Mouse (Mus musculus): Measurements from ENCODE around the gene Akain1.
A peak's percentile ranks its signal among the peaks of the same experiment; 100 is the strongest.

Akain1 gene

DNA sequence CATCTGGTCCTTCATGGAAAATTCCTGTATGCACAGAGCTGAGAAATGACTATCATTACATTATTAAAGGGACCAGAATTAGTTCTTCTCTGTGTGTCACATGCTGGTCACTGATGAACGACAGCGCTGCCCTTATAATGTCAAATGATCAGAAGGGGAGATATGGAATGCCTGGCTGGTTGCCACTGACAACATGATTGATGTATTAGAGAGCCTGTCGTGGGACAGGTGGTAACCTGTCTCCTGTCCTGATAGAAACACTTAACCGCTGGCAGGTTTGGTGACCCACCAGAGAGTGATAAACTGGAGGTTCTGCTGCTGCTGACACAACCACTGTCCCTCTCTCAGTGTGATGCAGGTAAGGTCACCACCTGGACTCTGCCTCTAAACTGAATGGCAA, 40.1 kb downstream of the Akain1 start:
- ATAC-seq (ENCODE audit: low TSS enrichment) = no peak

DNA sequence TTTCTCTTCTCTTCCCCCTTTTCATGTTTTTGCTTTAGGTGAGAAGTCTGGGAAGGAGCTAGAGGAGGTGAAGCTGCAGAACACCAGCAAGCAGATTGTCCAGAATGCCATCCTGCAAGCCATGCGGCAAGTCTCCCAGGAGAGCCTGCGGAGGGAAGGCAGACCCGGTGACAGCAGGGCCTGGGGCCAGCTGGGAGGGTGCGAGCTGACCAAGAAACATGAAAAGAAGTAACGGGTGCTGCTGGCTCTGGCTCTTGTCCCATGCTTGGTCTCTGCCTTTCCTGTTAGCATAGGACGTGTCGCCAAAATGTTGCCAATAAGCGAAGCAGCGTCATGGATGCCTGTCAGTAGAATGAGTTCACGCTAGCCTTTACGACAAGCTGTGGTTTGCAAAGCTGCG, 48.0 kb downstream of the Akain1 start:
- ATAC-seq (ENCODE audit: low TSS enrichment) = no peak

DNA sequence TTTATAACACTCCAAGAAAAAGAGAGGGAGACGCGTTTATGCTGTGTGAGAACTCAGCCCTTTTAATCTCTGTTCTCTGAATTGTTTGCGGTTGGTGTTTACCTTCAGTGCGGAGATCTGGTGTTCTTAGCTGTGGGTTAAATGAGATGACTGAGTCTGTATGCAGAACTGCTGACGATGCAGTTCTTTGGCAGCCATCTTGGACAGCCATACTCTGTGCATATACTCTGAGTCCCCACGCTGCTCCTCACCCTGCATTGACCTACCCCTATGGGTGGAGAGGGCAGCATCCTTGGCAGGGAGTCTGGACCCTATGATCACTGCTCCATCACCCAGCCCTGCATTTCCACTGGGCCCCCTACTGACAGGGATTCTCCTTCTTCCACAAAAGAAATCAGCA, 48.8 kb downstream of the Akain1 start:
- ATAC-seq (ENCODE audit: low TSS enrichment) = no peak

DNA sequence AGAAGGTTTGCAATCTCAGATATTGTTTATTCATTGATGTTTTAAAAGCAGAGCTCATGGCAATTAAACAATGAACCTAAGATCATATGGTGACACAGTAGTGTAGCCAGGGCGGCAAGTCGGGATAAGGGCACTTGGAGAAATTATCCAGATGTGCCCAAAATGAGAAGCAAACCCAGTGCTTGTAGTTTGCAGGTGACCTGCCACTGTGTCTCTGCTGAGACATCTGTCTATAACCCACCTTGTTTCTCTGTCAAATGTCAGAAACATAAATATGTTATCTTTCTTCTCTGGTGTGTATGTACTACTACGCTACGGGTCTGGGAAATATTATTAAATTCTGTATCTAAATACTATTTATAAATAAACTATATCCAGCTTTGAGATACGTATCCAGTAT, 49.7 kb downstream of the Akain1 start:
- ATAC-seq (ENCODE audit: low TSS enrichment) = no peak

DNA sequence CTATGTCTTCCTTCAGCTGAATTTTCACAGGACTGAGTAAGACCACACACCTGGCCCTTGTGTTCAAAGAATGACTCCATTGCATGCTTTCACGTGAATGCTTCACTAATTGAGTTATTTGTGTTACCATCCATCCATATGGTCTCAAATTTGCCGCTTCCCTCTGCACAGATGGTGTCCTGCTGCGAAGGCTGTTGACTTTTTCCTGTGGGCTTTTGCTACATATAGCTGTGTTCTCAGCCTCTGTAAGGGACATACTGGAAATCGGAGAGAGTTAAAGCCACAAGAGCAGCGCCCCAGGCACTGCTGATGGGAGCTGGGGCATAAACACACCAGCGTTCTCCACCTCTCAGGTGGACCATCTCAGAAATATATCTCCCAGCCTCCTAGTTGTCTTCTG, 53.2 kb downstream of the Akain1 start:
- peak; percentile 81 for ATAC-seq (ENCODE audit: low TSS enrichment)

DNA sequence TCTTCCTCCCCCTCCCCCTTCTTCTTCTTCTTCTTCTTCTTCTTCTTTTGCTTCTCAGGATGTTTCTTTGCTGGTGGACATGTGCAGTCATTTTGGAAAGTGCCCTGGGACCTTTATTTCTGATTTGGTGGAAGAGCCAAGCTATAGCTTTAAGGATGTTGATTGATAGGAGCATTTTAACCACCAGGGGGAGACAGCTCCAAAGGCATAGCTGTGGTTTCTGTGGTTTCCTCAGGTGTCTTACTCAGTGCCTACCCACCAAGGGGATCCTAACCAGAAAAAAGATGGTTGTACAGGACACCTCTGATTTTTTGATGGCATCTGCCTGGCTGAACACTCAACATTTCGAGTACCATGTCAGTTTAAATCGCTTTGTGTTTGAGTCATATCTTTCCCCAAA, 56.4 kb downstream of the Akain1 start:
- ATAC-seq (ENCODE audit: low TSS enrichment) = no peak

DNA sequence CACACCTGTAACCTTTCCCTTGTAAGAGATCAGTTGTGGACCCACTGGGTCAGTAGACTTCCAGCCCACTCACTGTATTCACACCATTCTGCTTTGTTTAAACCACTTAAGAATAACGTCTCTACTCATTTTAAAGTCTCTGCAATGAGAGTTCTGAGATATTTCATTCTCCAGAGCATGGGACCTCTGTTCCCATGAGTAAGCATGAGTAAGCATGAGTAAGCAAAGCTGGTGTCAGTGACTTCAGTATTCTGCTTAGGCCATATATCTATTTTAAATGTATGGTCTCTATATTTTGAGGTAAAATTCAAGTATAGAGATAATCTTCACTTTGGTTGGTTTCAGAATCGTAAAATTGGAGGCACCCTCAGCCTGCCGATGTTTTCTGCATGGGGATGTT, 57.0 kb downstream of the Akain1 start:
- no peak for ATAC-seq (ENCODE audit: low TSS enrichment)

DNA sequence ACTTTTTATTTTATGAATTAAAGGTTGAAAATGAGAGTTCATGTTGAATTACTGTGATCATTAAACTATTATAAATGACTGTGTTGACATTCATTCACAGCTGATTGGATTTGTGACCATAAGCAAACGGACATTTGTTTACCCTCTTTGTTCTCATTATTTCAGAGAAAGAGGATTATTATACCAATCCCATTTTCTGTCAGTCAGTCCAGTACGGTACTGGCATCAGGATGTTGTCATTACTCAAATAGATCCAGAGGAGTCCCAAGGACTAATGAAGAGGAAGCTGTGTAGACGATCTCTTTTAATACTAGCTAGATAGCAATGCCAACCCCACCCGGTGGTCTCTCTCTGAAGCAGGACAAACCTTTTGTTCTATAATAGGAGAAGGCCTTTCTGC, 58.2 kb downstream of the Akain1 start:
- ATAC-seq (ENCODE audit: low TSS enrichment) = no peak

DNA sequence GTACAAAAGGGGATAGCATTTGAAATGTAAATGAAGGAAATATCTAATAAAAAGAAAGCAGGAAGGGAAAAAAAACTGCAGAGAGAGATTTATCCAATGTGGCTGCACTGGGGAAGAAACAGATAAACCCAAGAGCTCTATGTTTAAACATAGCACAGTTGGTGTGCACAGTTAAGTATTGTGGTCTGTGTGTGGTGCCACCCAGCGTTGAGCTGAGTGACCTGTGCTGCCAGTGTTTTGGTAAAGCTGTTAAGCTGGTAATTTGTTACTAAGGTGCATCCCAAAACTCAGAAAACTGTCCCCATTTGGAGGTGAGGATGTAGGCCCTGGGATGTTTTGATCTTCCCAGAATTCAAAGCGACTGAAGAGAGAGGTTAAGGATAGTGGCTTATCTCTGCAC, 59.8 kb downstream of the Akain1 start:
- no peak for ATAC-seq (ENCODE audit: low TSS enrichment)

DNA sequence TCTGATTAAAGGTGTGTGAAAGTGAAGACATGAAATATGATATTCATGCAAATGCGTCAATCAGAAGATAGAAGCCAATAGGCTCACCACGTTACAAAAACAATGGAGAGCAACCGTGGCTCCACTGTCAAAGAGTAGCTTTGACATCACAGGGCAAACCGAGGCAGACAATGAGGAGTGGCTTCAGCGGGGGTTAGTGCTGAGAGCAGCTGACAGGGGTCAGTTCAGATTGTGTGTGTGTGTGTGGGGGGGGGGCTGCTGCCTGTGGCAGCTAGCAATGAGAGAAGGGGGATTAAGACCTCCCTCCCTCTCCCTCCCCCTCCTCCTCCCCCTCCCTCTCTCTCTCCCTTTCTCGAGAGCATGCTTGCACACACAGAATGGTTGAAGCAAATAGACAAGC, 60.3 kb downstream of the Akain1 start:
- ATAC-seq (ENCODE audit: low TSS enrichment) = no peak

DNA sequence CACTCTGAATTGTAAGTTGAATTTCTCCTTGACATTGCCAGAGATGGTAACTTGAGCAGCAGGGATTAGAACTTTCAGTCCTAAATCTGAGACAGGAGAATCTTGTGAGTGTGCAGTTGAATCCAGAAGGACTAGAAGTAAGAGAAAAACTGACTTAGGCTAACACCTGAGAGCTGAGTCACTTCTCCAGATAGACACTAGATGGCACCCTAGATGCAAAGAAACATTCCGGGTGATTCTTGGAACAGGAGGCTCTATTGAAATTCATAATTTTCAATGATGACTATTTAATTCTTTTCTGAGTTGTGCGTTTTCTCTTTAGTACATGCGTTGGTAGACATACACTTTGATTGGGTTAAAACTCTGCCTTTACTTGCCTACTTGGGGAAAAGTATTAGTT, 66.9 kb downstream of the Akain1 start:
- ATAC-seq (ENCODE audit: low TSS enrichment) = 0 out of 2 replicates have a peak, but pooled peaks have one; percentile 47

DNA sequence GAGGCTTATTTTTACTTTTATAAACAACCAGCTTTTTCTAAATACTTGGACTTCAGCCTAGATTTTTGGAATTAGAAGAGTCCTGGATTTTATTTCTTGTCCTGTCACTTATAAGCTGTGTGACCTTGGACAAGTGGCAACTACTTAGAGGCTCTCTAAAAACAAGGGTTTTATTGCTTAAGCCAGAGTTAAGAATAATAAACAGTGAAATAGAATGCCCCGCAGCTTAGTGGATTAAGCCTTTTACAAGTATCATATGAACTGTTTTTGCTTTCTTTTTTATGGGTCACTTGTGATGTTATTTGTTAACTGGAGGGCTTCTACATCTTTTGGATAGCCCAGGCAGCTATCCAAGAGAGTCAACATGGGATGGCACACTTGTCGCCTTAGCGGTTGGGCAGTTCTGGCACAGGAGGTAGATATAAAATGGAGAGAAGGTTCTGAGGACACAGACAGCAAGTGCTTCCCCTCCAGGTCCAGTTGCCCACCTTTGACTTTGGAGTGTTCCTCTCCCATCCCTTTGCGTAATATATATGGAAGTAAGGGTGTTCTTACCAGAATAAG, 77.3 kb downstream of the Akain1 start:
- no peak for ATAC-seq (ENCODE audit: low TSS enrichment)

DNA sequence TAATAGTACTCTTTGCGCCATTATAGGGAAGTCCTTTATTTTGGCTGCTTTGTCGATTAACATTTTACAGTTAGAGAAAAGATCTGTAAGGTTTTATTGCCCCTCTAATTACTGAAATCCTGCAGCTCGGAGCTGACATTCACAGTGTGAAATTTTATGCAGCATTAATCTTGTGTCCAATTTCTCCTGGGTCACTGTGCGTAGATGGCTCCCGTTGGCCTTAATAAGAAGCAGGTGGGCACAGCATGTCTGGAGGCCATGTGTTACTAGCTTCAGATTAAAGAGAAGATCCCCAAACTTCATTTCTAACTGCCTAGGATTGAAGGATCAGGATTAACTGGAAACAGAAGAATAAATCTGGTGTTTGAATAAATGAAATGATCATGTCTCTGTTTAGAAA, 92.3 kb downstream of the Akain1 start:
- ATAC-seq (ENCODE audit: low TSS enrichment) = no peak

Measured in frontal cortex, adult (tissue).